Mouse (Mus musculus): Measurements from ENCODE around the gene Ggps1. TPM values are rescaled to one million over a fixed set of nuclear protein-coding genes. Genes with fewer than 3 reads are reported as not detected.
A peak's percentile ranks its signal among the peaks of the same experiment; 100 is the strongest.

The Ggps1 gene
- 31.7 and 35.9 TPM in 2 replicates for polyA plus RNA-seq (2012; rRNA removed)
- polyA plus RNA-seq (2014; fragmentation: Nextera tagmentation; extraction: Ambion mirVana): 48.2 and 55.9 TPM in 2 replicates

GRCm38 (mm10) chr13:14063013-14063941, at the start of gene Ggps1, which contains the start of gene Arid4b:
Gene Ggps1 (minus strand): TSS chr13:14063488.
Gene Arid4b (plus strand): TSS chr13:14063232.
- peaks cover 15% of the 10 kb centered on the region for H3K4me1 ChIP-seq (ENCODE audit: control insufficient read depth, insufficient read depth, low read length)
- peaks cover 5% of the 10 kb centered on the region; the same call in 1 of the 2 replicates for H3K36me3 ChIP-seq (ENCODE audit: control insufficient read depth, insufficient read depth, low read length)
- peak; percentile 80; the same call in 1 of the 2 replicates for TF ChIP-seq POLR2A (IDR thresholded peaks at IDR 0.05; ENCODE audit: borderline replicate concordance, extremely low read depth, insufficient read depth, insufficient read length)
- peak within 1 kb of the TSS; percentile 69 for H3K4me2 ChIP-seq (replicated peaks; ENCODE audit: low read depth, low read length, severe bottlenecking)
- DNase-seq (ENCODE audit: low spot score): peak; percentile 100
- peak within 1 kb of the TSS; percentile 99 for H3K4me3 ChIP-seq (replicated peaks; ENCODE audit: low read length)
- no peaks in the 10 kb centered on the region for H3K9me3 ChIP-seq (ENCODE audit: control insufficient read depth, low read length)
- H3K27ac ChIP-seq (replicated peaks; ENCODE audit: low read depth, low read length): peak within 1 kb of the TSS; percentile 98
- peak within 1 kb of the TSS; percentile 98 for H3K9ac ChIP-seq (ENCODE audit: low read depth, low read length, severe bottlenecking)
- WGBS: under 1% methylated on average over 60 of the region's 64 CpGs
- H3K27me3 ChIP-seq (ENCODE audit: control insufficient read depth, insufficient read depth, low read length): no peaks in the 10 kb centered on the region
- ATAC-seq (ENCODE audit: low FRiP score, low read depth): peak; percentile 96

- 71% methylated on average over 1 of the region's 1 CpGs for WGBS
Measured at GRCm38 (mm10) chr13:14111146-14111545, 47.9 kb upstream of the Ggps1 start.

GRCm38 (mm10) chr13:14110154-14110873, 47.0 kb upstream of the Ggps1 start:
- Histone ChIP-seq H3K9me3 (ENCODE audit: control insufficient read depth, low read length) (no peaks in the 10 kb centered on the region), H3K36me3 (ENCODE audit: control insufficient read depth, insufficient read depth, low read length) (no peaks in the 10 kb centered on the region), H3K4me3 (replicated peaks; ENCODE audit: low read length) (no peak overlapping the region), H3K9ac (ENCODE audit: low read depth, low read length, severe bottlenecking) (no peak overlapping the region), H3K4me1 (ENCODE audit: control insufficient read depth, insufficient read depth, low read length) (no peaks in the 10 kb centered on the region), H3K4me2 (replicated peaks; ENCODE audit: low read depth, low read length, severe bottlenecking) (no peak overlapping the region), H3K27ac (replicated peaks; ENCODE audit: low read depth, low read length) (no peak overlapping the region), H3K27me3 (ENCODE audit: control insufficient read depth, insufficient read depth, low read length) (no peaks in the 10 kb centered on the region)
- no peak for ATAC-seq (ENCODE audit: low FRiP score, low read depth)
- no peak for DNase-seq (ENCODE audit: low spot score)
- no peak for TF ChIP-seq POLR2A (IDR thresholded peaks at IDR 0.05; ENCODE audit: borderline replicate concordance, extremely low read depth, insufficient read depth, insufficient read length)
- 15% methylated on average over 2 of the region's 2 CpGs for WGBS

More at GRCm38 (mm10) chr13:14111146-14111545, 47.9 kb upstream of the Ggps1 start:
- Histone ChIP-seq H3K4me3 (replicated peaks; ENCODE audit: low read length) (no peak overlapping the region), H3K4me1 (ENCODE audit: control insufficient read depth, insufficient read depth, low read length) (no peaks in the 10 kb centered on the region), H3K36me3 (ENCODE audit: control insufficient read depth, insufficient read depth, low read length) (no peaks in the 10 kb centered on the region), H3K4me2 (replicated peaks; ENCODE audit: low read depth, low read length, severe bottlenecking) (no peak overlapping the region), H3K9ac (ENCODE audit: low read depth, low read length, severe bottlenecking) (no peak overlapping the region), H3K27me3 (ENCODE audit: control insufficient read depth, insufficient read depth, low read length) (no peaks in the 10 kb centered on the region), H3K27ac (replicated peaks; ENCODE audit: low read depth, low read length) (no peak overlapping the region), H3K9me3 (ENCODE audit: control insufficient read depth, low read length) (no peaks in the 10 kb centered on the region)
- ATAC-seq (ENCODE audit: low FRiP score, low read depth) (no peak), DNase-seq (ENCODE audit: low spot score) (no peak)
- TF ChIP-seq POLR2A (IDR thresholded peaks at IDR 0.05; ENCODE audit: borderline replicate concordance, extremely low read depth, insufficient read depth, insufficient read length): no peak

GRCm38 (mm10) chr13:14103026-14103425, 39.7 kb upstream of the Ggps1 start:
- Histone ChIP-seq H3K27me3 (ENCODE audit: control insufficient read depth, insufficient read depth, low read length) (no peaks in the 10 kb centered on the region), H3K4me2 (replicated peaks; ENCODE audit: low read depth, low read length, severe bottlenecking) (no peak overlapping the region), H3K4me3 (replicated peaks; ENCODE audit: low read length) (no peak overlapping the region), H3K9me3 (ENCODE audit: control insufficient read depth, low read length) (no peaks in the 10 kb centered on the region), H3K4me1 (ENCODE audit: control insufficient read depth, insufficient read depth, low read length) (no peaks in the 10 kb centered on the region), H3K9ac (ENCODE audit: low read depth, low read length, severe bottlenecking) (no peak overlapping the region), H3K27ac (replicated peaks; ENCODE audit: low read depth, low read length) (no peak overlapping the region), H3K36me3 (ENCODE audit: control insufficient read depth, insufficient read depth, low read length) (no peaks in the 10 kb centered on the region)
- ATAC-seq (ENCODE audit: low FRiP score, low read depth): no peak
- WGBS: 66% methylated on average over 1 of the region's 1 CpGs
- no peak for TF ChIP-seq POLR2A (IDR thresholded peaks at IDR 0.05; ENCODE audit: borderline replicate concordance, extremely low read depth, insufficient read depth, insufficient read length)
- no peak for DNase-seq (ENCODE audit: low spot score)

- H3K4me3 ChIP-seq (replicated peaks; ENCODE audit: low read length): no peak overlapping the region
- H3K27ac ChIP-seq (replicated peaks; ENCODE audit: low read depth, low read length): no peak overlapping the region
- no peak overlapping the region for H3K9ac ChIP-seq (ENCODE audit: low read depth, low read length, severe bottlenecking)
- H3K9me3 ChIP-seq (ENCODE audit: control insufficient read depth, low read length): no peaks in the 10 kb centered on the region
- no peak overlapping the region for H3K4me2 ChIP-seq (replicated peaks; ENCODE audit: low read depth, low read length, severe bottlenecking)
- H3K36me3 ChIP-seq (ENCODE audit: control insufficient read depth, insufficient read depth, low read length): no peaks in the 10 kb centered on the region
- DNase-seq (ENCODE audit: low spot score): no peak
- 66% methylated on average over 1 of the region's 1 CpGs for WGBS
- H3K27me3 ChIP-seq (ENCODE audit: control insufficient read depth, insufficient read depth, low read length): no peaks in the 10 kb centered on the region
- no peak for ATAC-seq (ENCODE audit: low FRiP score, low read depth)
- no peaks in the 10 kb centered on the region for H3K4me1 ChIP-seq (ENCODE audit: control insufficient read depth, insufficient read depth, low read length)
- TF ChIP-seq POLR2A (IDR thresholded peaks at IDR 0.05; ENCODE audit: borderline replicate concordance, extremely low read depth, insufficient read depth, insufficient read length): no peak
Measured at GRCm38 (mm10) chr13:14088669-14089068, 25.4 kb upstream of the Ggps1 start.
